Mouse (Mus musculus): ENCODE results near the gene Bcl2l12.

GRCm38 (mm10) chr7:45036702-45037101 lies 38.2 kb upstream of the Bcl2l12 start:
- no peak for TF ChIP-seq MAX (IDR thresholded peaks at IDR 0.05)
- TF ChIP-seq CTCF (IDR thresholded peaks at IDR 0.05; ENCODE audit: control insufficient read depth, insufficient read depth, insufficient read length): no peak
- TF ChIP-seq CEBPB (IDR thresholded peaks at IDR 0.05; ENCODE audit: low read depth): no peak

Measured in C2C12 (cell line).